8 mouse cellular contexts compared by ENCODE assay signal in the genomic region with DNA sequence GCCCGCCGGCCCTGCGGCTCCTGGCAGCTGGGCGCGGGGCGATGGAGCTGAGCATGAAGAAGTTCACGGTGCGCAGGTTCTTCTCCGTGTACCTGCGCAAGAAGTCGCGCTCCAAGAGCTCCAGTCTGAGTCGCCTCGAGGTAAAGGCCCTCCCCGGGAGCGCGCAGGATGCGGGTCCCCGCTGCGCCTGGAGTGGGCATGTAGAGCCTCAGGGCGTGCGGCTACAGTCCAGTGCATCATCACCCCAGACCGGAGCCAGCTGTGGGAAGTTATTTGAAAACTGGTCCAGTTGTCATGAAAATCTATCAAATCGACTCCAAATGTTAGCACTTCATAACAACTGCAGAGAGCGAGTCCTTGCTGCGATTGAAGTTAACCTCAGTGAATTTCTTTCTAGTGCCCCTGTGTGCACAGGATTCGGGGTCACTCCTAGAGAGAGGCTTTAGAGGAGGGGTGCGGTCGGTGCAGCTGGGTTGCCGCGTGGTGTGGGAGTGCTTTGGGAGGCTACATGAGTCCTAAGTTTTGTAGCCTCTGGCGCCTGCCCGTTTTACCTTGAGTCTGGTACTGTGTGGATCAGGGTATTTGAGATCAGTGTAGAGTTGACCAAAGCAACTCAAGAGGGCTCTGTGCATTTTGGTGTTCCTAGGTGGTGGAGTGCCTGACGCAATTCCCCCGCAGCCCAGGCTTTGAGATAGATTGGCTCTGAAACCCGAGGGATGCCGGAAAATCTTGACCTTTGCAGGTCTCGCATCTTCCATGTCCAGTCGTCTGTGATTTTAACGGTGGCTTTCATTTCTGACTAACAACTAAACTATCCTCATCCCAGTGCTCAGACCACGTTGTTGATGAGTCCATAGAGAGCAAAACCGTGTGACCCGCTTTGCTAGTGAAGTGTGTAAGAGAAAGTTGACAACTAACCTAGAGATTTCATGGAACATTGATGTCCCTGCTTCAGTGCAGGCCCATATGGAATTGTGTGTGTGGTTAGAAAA. TPM values are rescaled to one million over a fixed set of nuclear protein-coding genes. Genes with fewer than 3 reads are reported as not detected.
DNase-seq lines count a peak whose midpoint lies in the region; ATAC-seq lines count a peak whose summit lies in the region.

No protein-coding gene starts in this region.

- H3K27me3 ChIP-seq in forebrain, embryonic 10.5 days (ENCODE audit: poor library complexity, severe bottlenecking), result peaks cover 6% of the 10 kb centered on the region; the same call in 1 of the 2 replicates
- no peaks in the 10 kb centered on the region for H3K27me3 ChIP-seq in midbrain, embryonic 16.5 days (ENCODE audit: control insufficient read depth, insufficient read depth, low read depth, low read length)

- H3K4me3 ChIP-seq in forebrain, embryonic 10.5 days, result peak overlapping the region; percentile 64
- H3K4me3 ChIP-seq in midbrain, embryonic 16.5 days (ENCODE audit: low read depth, low read length), result peak overlapping the region; percentile 69

- DNase-seq in kidney, adult 18-20 months, result peak; percentile 8
- DNase-seq in kidney, adult 11 months, result no peak
- DNase-seq in Muller cell, postnatal 12 days (ENCODE audit: inconsistent ontology term), result peak; percentile 68
- DNase-seq in forebrain, embryonic 10.5 days (ENCODE audit: extremely low spot score, low spot score), result peak; percentile 23
- peak; percentile 61 for DNase-seq in kidney, postnatal 10 days
- DNase-seq in thymus, postnatal 4 days, result no peak

- peaks cover 63% of the 10 kb centered on the region for H3K4me1 ChIP-seq in forebrain, embryonic 10.5 days
- peaks cover 21% of the 10 kb centered on the region for H3K4me1 ChIP-seq in midbrain, embryonic 16.5 days (ENCODE audit: control insufficient read depth, insufficient read depth, low read length)

- H3K4me2 ChIP-seq in midbrain, embryonic 16.5 days (ENCODE audit: low read length), result peak overlapping the region; percentile 86

- peak overlapping the region; percentile 72 for H3K9ac ChIP-seq in midbrain, embryonic 16.5 days (ENCODE audit: low read depth, low read length)

- peak overlapping the region; percentile 91 for H3K27ac ChIP-seq in forebrain, embryonic 10.5 days
- peak overlapping the region; percentile 80 for H3K27ac ChIP-seq in midbrain, embryonic 16.5 days (ENCODE audit: low read length)

- 2% methylated on average over 43 of the region's 43 CpGs for WGBS in forebrain, embryonic 10.5 days
- 1% methylated on average over 43 of the region's 43 CpGs for WGBS in midbrain, embryonic 16.5 days

- H3K9me3 ChIP-seq in forebrain, embryonic 10.5 days, result no peaks in the 10 kb centered on the region
- H3K9me3 ChIP-seq in midbrain, embryonic 16.5 days (replicated peaks; ENCODE audit: control insufficient read depth, low read length, poor library complexity, severe bottlenecking), result no peaks in the 10 kb centered on the region

- H3K36me3 ChIP-seq in forebrain, embryonic 10.5 days (replicated peaks), result no peaks in the 10 kb centered on the region
- H3K36me3 ChIP-seq in midbrain, embryonic 16.5 days (ENCODE audit: control insufficient read depth, insufficient read depth, low read length), result no peaks in the 10 kb centered on the region

- peak; percentile 22 for ATAC-seq in midbrain, embryonic 16.5 days
- ATAC-seq in monocyte, adult 5-6 weeks (replicated peaks; ENCODE audit: insufficient number of reproducible peaks, low FRiP score, low TSS enrichment, poor library complexity, severe bottlenecking), result no peak

RNA-seq across cellular contexts. Expression of gene Rps6ka2, which starts 0.7 kb away (rescaled TPM):
- 23.6 and 25.3 TPM in 2 replicates for polyA plus RNA-seq in forebrain, embryonic 10.5 days (2016; fragmentation: Nextera tagmentation; extraction: Ambion mirVana)
- polyA plus RNA-seq in midbrain, embryonic 16.5 days (2015; fragmentation: Nextera tagmentation; extraction: Ambion mirVana), result 19.6 and 22.1 TPM in 2 replicates
- total RNA-seq in monocyte, adult 5-6 weeks (2017), result 20.2 to 30.6 TPM (median 22.7 TPM) in 3 replicates

Comparison
In these comparisons a context has a peak if more than half of its experiments do, and no peak if none do; other contexts are left out.
1. DNase-seq: peak in kidney, adult 18-20 months (single experiment), Muller cell, postnatal 12 days (single experiment), forebrain, embryonic 10.5 days (single experiment) and kidney, postnatal 10 days (single experiment); none in kidney, adult 11 months (single experiment) and thymus, postnatal 4 days (single experiment).